Mouse (Mus musculus) large intestine, adult 2 months (tissue): ENCODE measurements at regions not wholly inside any gene's neighbourhood (a gene's known extent, or its start where the extent isn't known, plus 50 kb on each side); places are given as distances from the start of the nearest gene placed in this dataset.
A peak's percentile ranks its signal among the peaks of the same experiment; 100 is the strongest.

Experiments
- DNase-seq: peaks from one replicate; pipeline ENCODE4 v3.0.0-alpha.2; 2012; ENCODE audit warnings: low read depth, low spot score
- WGBS: fragments of 180-500 bp; shearing (Covaris S2); methylation state at CpG from one replicate; pipeline ENCODE4 v1.1.7; 2018; 5-methylcytosine and 5-hydroxymethylcytosine counted together

DNA sequence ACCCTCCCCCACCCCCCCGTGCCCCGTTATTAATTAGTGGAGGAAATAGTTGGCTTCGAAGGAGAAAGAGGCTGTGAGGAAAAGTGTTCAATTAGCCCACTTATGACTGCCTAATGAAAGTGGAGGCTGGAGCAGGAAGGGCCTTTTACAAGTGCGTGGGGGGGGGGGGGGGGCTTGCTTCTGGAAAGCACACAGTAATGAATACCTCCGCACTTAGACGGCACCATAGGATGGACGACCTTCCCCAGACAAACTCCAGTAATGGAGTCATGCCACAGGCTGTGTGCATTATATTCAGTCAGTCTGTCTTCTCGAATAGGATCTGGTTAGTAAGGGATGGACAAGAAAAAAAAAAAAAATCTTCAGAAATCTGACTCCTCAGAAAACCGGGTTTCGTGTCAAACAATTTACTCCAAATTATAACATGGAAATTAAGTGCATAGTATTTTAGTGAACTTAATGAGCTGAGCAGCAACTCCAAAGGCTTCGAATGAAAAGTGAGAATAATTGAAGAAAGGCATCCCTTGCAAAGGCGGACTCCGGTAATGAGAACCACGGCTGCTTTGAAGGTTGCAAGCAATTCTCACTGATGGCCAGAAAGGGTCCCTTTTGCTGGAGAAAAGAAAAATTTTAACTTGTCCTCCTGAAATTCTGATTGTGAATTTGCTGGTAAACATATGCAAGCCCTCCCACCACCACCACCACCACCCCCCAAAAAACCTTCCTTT lies 258.6 kb downstream of the Epha4 start:
- DNase-seq: no peak
- WGBS: 85% methylated on average over 14 of the region's 14 CpGs

DNA sequence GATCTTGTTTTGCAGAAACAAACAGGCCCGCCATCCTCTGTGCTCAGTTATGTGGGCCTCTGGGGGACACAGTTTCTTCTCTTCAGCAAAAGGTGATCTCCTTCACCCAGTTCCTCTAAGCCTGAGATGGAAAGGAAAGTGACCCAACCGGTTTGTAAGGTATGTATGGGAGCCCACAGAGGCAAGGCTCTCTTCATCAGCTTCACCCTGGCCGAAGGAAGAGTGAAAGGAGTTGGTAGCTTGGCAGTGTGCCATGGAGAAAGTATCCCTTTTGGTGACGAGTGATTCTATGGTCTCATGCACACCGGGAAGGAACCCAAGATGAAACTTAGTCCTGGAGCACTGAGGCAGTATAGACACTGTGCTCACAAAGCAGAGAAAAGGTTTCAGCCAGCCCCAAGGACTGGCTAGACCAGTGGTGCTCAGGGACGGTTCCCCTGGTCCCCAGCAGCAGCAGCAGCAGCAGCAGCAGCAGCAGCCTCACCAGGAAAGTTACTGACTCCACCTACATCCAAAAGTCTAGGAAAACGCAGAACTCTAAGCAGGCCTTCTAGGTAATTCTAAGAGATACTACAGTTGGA lies 256.1 kb downstream of the Epha4 start:
- 35% methylated on average over 7 of the region's 7 CpGs for WGBS

DNA sequence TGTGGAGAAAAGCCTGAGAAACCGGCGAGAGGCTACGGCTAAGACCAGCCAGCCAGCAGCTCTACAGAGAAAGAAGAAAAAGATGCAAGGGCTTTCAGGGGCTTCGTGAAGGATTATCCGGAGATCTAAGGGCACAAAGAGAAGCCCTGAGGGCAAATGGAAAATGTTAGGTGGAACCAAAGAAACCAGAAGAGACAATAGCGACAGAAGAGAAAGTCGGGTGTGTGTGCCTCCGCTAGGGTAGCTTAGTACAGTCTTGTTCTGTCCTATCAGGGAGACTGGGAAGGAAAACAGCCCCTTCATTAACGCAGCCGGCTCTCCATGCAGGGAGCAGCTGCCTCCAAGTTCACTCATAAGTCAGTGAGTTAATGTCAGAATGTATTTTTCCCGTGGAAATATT lies 255.1 kb downstream of the Epha4 start:
- DNase-seq: no peak
- 83% methylated on average over 11 of the region's 11 CpGs for whole genome bisulfite sequencing

More for the DNA sequence above, 256.1 kb downstream of the Epha4 start:
- no peak for DNase-seq

DNA sequence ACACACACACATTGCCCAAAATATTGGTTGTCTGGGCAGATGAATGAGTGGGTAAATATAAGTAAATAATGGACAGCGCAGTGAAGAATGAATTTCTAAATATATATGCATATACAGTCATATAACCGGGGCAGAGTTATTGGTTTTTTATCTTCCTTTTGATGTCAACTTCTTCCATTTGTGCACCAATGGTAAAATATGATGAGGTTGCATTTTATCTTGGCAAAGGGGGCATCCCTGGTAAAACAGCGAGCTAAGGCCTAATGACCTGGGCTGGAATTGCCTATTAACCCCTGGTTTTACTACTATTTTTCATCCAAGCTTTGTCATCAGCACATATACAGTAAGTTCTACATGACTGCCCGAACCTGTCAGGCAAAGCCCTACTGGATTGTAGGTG lies 253.2 kb downstream of the Epha4 start:
- DNase-seq: no peak
- WGBS: 92% methylated on average over 4 of the region's 4 CpGs

DNA sequence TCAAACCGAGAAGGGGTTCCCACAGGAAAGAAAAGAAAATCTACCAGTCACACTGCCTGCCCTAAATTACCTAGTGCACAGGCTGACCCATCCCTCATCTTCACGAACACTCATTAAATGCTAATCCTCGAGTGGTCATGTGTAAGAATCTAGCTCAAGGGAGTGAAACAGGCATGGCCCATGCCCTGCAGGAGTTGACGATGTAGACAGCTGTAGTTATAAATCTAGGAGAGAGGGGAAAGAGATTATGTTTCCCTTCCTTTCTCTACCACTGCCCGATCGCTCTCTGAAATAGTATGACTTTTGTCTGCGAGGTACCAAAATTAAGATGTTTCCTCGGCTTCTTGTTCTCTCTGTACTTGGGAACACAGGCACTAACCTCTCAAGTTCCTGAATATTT lies 249.2 kb downstream of the Epha4 start:
- WGBS: 80% methylated on average over 8 of the region's 8 CpGs
- no peak for DNase-seq

DNA sequence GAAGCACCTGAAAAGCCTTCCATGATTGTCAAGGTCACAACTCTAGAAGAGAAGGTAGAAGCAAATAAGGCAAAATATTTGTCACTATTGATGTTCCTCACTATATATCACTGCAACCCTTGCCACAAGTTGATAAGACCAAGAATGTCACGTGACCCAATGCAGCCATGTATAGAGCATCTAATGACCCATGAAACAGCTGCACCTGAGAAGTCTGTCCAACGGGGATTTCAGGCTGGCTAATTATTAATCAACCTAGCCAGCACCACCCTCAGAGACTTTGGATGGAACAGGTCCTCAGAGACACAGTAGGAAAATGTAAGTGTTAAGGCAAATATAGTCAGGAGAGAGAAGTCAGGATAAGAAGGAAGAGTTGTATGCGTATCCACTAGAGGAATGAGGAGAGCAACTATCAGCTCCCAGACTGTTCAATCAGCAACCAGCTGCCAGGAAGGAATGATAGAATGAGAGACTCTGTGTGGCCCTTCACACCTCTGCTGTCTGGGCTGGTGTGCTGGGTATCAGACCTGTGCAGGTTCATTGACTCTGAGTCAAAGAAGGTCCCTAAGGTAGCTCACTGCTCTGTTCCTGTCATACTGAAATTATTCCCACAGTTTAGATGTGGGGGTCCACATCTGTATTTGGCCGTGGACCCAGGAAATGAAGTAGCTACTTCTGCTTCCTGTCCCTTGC lies 247.4 kb downstream of the Epha4 start:
- WGBS: 50% methylated on average over 4 of the region's 4 CpGs

DNA sequence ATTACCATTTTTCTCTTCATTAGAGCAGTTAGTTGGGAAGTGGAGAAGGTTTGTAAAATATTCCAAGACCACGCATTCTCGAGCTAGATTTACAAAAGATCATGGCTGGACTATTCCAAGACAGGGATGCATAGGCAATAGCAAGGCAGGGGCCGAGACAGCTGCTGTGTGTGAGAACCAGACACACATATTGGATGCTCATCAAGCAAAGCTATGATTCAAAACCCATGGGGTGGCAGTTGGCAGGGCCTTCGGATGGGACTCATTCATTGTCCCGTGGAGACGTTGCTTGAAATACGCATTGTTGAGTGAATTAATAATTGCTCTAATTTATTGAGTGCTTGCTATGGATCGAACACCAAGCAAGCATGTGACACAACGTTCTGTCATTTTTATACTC lies 239.6 kb downstream of the Epha4 start:
- WGBS: 93% methylated on average over 9 of the region's 9 CpGs
- DNase-seq: no peak

More for the DNA sequence above, 247.4 kb downstream of the Epha4 start:
- peak; percentile 25 for DNase-seq

DNA sequence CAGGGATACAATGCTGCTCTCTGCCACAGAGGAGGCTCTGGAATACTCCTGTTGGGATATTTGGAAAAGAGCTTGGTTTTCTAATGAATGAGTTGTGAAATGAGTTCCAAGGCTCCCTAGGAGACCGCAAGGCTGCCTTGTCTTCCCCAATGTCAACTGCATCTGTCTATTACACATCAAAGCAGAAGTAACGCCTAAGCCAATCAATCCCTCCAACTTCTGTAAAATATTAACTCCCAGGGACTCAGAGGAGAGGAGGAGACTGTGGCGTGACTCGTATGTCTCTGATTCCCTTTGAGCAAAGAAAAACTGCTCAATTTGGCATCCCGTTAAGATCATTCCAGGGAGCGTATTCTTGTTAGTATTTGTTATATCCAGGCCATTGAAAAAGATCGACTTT lies 235.3 kb downstream of the Epha4 start:
- DNase-seq: no peak

DNA sequence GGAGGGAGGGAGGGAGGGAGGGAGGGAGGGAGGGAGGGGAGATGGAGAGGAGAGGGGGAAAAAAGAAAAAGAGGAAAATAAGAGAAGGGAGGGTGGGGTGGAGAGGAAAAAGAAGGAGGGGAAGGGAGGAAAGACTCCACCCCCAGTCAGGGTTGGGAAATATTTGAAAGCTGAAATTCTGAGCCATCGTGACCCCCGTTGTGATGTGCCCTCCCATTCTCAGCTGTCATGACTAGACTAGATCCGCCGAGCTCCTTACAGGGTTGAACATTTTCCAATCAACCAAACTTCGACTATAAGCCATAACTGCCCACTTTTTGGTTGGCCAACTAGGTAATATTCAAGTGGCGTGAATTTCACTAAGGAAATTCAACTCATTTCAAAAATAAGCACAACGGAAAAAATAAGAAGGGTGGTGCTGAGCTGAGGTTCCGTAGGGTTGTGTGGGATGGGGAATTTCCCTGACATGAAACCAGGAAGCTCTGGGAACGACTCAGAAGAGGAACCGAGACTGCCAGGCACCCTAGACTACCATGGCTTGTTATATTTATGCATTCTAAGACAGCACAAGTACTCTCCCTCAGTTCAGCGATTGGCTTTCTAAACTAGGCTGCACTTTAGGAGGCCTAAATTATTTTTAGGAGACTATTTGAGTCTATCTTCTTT lies 234.4 kb downstream of the Epha4 start:
- WGBS: 65% methylated on average over 11 of the region's 11 CpGs

More for the DNA sequence above, 235.3 kb downstream of the Epha4 start:
- WGBS: 33% methylated on average over 7 of the region's 7 CpGs

DNA sequence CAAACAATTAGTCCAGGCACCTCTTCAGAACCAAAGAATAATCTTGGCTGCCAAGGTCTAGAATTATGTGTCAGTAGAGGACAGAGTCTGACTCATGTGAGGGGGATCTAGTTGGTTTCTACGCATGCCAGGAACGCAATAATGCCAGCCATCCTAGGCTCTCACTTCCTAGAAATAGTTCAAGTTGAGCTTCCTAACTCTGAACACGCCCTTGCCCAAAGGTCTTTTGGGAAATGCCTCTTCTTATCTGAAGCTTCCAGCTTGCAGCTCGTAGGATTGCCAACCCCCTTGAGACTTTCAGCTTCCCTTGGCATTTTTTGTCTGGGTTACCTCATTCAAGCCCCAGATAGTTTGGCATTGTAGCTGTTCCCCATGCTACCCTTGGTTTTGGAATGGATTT lies 233.1 kb downstream of the Epha4 start:
- no peak for DNase-seq
- 76% methylated on average over 4 of the region's 4 CpGs for WGBS

More for the DNA sequence above, 234.4 kb downstream of the Epha4 start:
- DNase-seq: no peak

DNA sequence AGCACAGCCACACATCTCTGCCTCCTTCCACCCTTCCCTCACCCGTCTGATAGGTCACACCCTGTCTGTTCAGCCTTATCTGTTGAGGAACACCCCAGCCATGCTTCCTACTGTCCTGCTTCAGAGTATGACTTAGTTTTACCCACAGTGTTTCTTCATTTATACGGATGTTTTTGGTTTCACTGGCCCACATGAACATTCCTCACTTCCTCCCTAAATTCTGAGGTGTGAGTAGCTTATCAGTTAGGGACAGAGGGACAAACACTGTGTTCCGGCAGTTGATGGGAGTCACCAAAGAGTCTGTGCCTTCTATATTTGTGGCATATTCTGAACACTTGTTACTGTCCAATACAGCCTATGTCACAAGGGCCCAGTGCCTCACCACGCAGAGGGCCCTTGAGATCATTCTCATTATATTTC lies 216.2 kb downstream of the Epha4 start:
- 71% methylated on average over 4 of the region's 4 CpGs for WGBS
- no peak for DNase-seq

DNA sequence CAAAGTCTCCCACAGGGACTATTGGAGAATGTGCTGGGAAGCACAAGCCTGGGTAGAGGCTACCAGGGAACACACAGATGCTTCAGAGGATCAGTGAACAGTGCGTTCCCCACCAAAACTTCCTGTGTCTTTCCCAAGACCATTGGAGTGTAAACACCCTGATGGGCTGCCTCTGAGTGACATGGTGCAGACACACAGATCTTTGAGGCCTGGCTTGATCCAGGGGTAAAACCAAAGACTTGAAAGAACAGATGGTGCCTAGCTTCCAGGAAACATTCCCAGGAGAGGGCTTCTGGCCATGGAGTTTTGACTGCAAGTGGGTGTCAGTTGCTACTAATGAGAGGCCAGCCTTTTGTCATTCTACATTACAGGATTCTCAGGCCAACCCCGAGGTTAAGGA lies 214.1 kb downstream of the Epha4 start:
- DNase-seq: no peak
- WGBS: 71% methylated on average over 2 of the region's 2 CpGs

DNA sequence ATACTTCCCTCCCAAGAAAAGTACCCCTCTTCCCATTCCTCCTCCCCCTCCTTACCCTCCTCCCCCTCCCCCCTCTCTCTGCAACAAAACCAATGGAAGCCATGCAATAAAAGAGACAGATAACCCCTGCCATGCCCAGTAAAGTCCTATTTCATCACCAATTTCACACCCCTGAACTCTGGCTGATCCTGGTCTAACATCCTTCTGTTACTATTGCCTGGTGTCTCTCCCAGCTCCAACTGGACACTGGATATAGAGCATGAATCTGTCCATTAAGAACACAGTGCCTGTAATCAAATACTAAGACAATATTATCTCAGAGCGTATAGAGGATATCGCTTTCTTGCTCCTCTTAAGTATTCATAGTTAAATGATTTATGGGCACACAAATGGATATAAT lies 210.1 kb downstream of the Epha4 start:
- no peak for DNase-seq
- 95% methylated on average over 2 of the region's 2 CpGs for WGBS

DNA sequence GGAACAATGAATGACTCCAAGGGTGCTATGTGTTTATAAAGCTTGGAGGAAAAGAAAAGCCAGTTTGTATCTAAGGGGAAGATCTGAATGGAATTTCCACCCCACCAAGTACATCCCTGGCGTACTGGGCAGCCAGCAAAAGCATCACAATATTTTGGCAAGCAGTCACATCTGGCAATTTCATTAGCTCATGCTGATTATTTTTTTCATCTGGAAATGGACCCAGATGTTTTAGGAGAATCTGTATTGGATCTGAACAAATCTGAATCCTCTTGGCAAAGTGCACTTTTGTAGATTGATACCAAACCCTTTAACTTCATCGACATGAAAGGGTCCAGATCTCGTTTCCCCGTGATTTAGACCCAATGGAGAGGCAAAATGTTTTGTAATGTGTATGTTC lies 207.1 kb downstream of the Epha4 start:
- 77% methylated on average over 4 of the region's 4 CpGs for WGBS
- no peak for DNase-seq

DNA sequence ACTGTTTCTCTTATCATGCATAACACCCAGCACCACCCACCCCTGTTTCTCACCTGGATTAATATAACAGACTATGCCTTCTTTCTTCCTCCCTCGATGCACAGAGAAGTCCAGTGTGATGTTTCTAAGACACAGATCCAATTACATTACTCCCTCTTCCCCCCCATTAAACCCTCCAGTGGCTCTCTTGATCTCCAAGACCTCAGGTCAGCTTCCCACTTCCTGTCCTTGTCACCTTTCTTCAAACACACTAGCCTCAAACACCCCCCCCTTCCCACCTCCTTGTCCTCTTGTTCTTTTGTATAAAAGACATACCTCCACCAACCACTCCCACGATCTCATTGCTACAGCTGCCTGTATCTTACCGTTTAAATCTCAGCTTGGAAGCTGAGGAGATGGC lies 201.8 kb downstream of the Epha4 start:
- WGBS: 56% methylated on average over 3 of the region's 3 CpGs
- no peak for DNase-seq

DNA sequence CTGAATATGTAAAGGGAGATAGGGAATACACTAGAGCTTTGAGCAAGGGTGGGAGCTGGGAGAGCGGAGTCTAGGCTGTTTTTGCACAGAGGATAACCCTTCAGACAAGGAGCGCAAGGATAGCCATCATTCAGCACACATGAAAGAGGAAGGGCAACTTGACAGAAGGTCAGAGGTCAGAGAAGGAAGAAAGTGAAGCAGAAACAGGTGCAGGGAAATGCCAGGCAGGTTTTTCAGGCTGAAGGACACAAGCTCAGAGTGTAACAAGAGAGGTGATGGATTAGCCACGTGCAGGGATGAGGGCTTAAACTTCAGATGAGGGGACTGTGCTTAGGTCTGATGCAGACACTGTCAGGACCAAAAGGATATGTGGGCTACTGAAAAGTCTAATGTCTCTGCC lies 199.5 kb downstream of the Epha4 start:
- no peak for DNase-seq
- WGBS: 74% methylated on average over 3 of the region's 3 CpGs

DNA sequence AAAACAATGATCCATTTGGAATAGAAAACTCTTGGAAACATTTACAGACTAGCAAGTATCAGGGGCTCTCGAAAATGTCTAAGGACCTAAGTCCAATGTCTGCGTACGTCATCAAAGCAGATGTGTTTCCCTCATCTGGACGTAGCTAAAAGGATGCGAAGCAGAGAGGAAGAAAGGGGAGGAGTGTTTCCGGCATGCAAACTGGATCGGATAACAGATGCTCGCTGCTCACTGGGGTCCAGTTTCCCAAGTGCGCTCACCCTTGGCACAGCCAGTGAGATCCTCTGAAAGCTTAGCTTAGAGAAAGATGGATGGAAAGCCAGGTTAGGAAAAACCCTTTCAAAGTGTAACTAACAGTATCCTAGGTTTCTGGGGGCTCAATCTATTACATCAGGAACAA lies 198.7 kb downstream of the Epha4 start:
- no peak for DNase-seq
- 76% methylated on average over 9 of the region's 9 CpGs for WGBS
